Mouse (Mus musculus): ENCODE results near the gene Grin2a. TPM values are rescaled to one million over a fixed set of nuclear protein-coding genes. Genes with fewer than 3 reads are reported as not detected.
"Not testable (repeated sequence)": the region's sequence is repeated elsewhere in the genome, so short reads cannot be mapped to it uniquely, and the experiment has no call there.

Grin2a gene
- polyA plus RNA-seq, 1 experiment from 2014 or later, result 1.0 TPM

DNA sequence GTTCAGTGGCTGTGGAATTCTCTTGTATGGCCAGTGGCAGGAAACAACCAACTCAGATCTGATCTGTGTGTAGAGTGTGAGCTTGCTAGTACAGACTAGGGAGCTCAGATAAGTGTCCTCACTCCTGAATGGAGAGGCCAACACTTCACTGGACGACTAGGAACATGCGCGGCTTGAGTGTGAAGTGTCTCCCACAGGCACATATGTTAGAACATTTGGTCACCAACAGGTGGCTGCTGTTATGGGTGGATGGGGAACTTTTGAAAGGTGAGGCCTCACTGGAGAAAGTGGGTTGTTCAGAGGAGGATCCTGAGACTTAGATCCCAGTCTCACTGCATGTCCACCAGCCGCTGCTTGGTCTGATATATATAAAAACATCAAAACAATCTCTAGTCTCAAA, 329.5 kb downstream of the Grin2a start:
- DNase-seq (ENCODE audit: low spot score) (no peak), ATAC-seq (ENCODE audit: low read depth) (no peak)
- H3K36me3 ChIP-seq (ENCODE audit: control insufficient read depth, insufficient read depth, low read length), result no peaks in the 10 kb centered on the region
- H3K27me3 ChIP-seq (replicated peaks; ENCODE audit: control insufficient read depth, insufficient read depth, low read length), result no peaks in the 10 kb centered on the region
- no peak overlapping the region for H3K4me2 ChIP-seq (ENCODE audit: low read depth, low read length)
- no peak overlapping the region for H3K27ac ChIP-seq (replicated peaks; ENCODE audit: low read depth, low read length)
- no peaks in the 10 kb centered on the region for H3K9me3 ChIP-seq (ENCODE audit: control insufficient read depth, low read length)
- no peak overlapping the region for H3K4me3 ChIP-seq (ENCODE audit: low read depth, low read length)
- WGBS, result 85% methylated on average over 4 of the region's 4 CpGs
- H3K4me1 ChIP-seq (ENCODE audit: control insufficient read depth, insufficient read depth, low read length), result no peaks in the 10 kb centered on the region
- H3K9ac ChIP-seq (ENCODE audit: low read depth, low read length), result no peak overlapping the region

DNA sequence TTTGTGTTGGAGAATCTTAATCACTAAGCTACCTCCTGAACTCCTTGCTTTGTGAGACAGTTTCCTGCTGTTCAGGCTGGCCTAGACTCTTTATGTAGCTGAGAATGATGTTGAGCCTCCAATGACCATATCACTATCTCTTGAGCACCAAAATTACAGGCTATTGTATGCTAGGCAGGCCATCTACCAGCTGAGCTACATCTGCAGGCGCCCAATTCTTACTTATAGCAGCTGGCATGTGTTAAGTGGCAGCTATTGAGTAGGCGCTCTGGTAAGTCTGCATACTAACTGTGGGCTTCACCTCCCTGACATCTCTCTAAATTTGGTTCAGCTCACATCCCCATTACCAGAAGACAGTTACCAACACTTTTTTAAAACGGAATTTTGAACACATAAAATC, 331.3 kb downstream of the Grin2a start:
- Histone ChIP-seq H3K4me3 (ENCODE audit: low read depth, low read length) (no peak overlapping the region), H3K27me3 (replicated peaks; ENCODE audit: control insufficient read depth, insufficient read depth, low read length) (no peaks in the 10 kb centered on the region), H3K9me3 (ENCODE audit: control insufficient read depth, low read length) (no peaks in the 10 kb centered on the region), H3K4me1 (ENCODE audit: control insufficient read depth, insufficient read depth, low read length) (no peaks in the 10 kb centered on the region), H3K36me3 (ENCODE audit: control insufficient read depth, insufficient read depth, low read length) (no peaks in the 10 kb centered on the region), H3K9ac (ENCODE audit: low read depth, low read length) (no peak overlapping the region), H3K4me2 (ENCODE audit: low read depth, low read length) (no peak overlapping the region), H3K27ac (replicated peaks; ENCODE audit: low read depth, low read length) (no peak overlapping the region)
- ATAC-seq (ENCODE audit: low read depth), result no peak
- 76% methylated on average over 3 of the region's 3 CpGs for WGBS
- DNase-seq (ENCODE audit: low spot score), result no peak

DNA sequence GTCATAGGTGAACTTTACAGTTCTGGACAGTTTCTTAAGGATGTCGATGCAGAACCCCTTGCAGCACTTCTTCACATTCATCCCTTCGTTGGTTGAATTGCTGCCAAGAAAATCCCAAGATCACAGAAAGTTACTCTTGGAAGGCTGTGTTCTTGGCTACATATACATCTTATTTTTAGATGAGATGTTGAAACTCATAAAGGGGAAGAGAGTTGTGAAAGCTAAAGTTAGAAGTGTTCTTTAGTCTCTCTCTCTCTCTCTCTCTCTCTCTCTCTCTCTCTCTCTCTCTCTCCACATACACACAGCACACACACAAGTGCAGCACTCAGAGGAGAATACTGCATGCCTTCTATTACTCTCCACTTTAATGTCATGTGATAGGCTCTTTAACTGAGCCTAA, 331.9 kb downstream of the Grin2a start:
- WGBS, result 85% methylated on average over 2 of the region's 2 CpGs
- Histone ChIP-seq H3K4me3 (ENCODE audit: low read depth, low read length) (no peak overlapping the region), H3K4me1 (ENCODE audit: control insufficient read depth, insufficient read depth, low read length) (no peaks in the 10 kb centered on the region), H3K4me2 (ENCODE audit: low read depth, low read length) (no peak overlapping the region), H3K36me3 (ENCODE audit: control insufficient read depth, insufficient read depth, low read length) (no peaks in the 10 kb centered on the region), H3K27me3 (replicated peaks; ENCODE audit: control insufficient read depth, insufficient read depth, low read length) (no peaks in the 10 kb centered on the region), H3K9me3 (ENCODE audit: control insufficient read depth, low read length) (no peaks in the 10 kb centered on the region), H3K9ac (ENCODE audit: low read depth, low read length) (no peak overlapping the region), H3K27ac (replicated peaks; ENCODE audit: low read depth, low read length) (no peak overlapping the region)
- ATAC-seq (ENCODE audit: low read depth), result no peak
- DNase-seq (ENCODE audit: low spot score), result no peak

DNA sequence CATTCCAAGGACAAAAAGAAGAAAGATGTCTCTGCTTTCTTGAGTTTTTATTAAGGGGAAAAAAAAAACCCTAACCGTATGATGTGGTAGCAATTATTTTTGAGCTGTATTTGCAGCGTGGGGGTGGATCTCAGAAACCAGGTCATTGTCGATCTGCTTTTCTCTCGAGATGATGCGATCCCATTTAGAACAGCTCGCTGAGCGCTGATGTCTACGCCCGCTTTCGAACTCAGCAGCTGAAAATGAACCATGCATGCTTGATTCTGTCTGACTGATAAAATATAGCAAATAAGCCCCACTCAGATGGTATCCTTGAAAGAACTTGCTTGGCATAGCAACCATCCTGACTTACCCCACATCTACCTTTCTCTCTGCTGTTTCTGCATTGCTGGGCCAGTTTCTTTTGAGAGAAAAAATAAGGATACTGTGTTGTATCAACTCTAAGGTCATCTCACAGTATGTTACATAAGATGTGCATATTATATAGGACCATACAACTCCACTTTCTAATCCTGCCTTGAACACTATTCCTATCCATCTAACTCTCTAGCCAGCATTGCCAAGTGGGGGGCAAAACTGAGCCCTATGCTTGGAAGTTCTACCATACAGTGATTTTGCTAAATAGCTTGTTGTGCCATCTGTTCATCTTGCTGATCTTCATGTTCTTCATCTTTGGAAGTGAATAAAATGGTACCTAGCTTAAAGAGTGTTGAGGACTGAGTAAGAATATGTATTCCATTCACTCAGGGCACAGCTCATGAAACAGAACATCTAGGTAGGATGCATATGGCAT, 369.5 kb downstream of the Grin2a start:
- H3K9ac ChIP-seq (ENCODE audit: low read depth, low read length), result no peak overlapping the region
- no peaks in the 10 kb centered on the region for H3K4me1 ChIP-seq (ENCODE audit: control insufficient read depth, insufficient read depth, low read length)
- no peaks in the 10 kb centered on the region for H3K27me3 ChIP-seq (replicated peaks; ENCODE audit: control insufficient read depth, insufficient read depth, low read length)
- H3K9me3 ChIP-seq (ENCODE audit: control insufficient read depth, low read length), result no peaks in the 10 kb centered on the region
- WGBS, result 85% methylated on average over 10 of the region's 10 CpGs
- H3K27ac ChIP-seq (replicated peaks; ENCODE audit: low read depth, low read length), result no peak overlapping the region
- no peak overlapping the region for H3K4me2 ChIP-seq (ENCODE audit: low read depth, low read length)
- H3K4me3 ChIP-seq (ENCODE audit: low read depth, low read length), result no peak overlapping the region
- ATAC-seq (ENCODE audit: low read depth), result no peak
- no peak for DNase-seq (ENCODE audit: low spot score)
- no peaks in the 10 kb centered on the region for H3K36me3 ChIP-seq (ENCODE audit: control insufficient read depth, insufficient read depth, low read length)

DNA sequence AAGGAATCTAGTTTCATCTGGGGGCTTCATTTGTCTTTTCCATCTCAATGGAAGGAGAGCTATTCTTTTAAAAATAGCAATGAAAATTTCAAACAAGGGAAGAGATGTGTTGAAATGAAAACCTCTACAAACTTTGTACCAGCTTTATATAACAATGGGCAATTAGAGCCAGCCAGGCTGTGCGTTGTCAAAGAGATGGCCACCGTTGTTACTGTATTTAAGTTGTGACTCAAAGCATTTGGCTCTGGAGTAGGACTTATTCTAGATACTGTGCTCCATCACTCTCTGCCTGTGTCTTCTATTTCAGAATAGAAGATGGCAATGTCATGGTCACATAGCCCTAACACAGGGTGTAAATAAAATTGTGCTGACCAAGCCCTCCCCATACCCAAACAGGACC, 371.0 kb downstream of the Grin2a start:
- WGBS, result 78% methylated on average over 2 of the region's 2 CpGs
- ATAC-seq (ENCODE audit: low read depth), result no peak

DNA sequence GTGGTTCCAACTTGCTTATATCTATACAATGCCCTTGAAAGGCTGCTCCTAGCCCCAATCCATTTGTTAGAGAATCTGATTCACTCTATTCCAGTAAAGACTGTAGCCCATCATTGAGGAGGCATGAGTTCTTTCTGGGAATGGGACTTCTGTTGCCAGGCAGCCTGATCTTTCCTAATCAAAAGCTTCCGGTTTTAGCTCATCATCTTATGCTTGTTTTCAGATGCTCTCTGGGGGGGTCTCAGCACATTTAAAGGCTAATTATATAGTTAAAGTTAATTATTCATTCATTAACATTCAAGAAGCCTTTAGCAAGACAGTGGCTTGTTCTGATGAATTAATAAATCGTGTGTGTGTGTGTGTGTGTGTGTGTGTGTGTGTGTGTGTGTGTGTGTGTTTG, 377.2 kb downstream of the Grin2a start:
- Histone ChIP-seq H3K9me3 (ENCODE audit: control insufficient read depth, low read length) (no peaks in the 10 kb centered on the region), H3K4me1 (ENCODE audit: control insufficient read depth, insufficient read depth, low read length) (no peaks in the 10 kb centered on the region), H3K36me3 (ENCODE audit: control insufficient read depth, insufficient read depth, low read length) (no peaks in the 10 kb centered on the region), H3K27me3 (replicated peaks; ENCODE audit: control insufficient read depth, insufficient read depth, low read length) (no peaks in the 10 kb centered on the region), H3K4me3 (ENCODE audit: low read depth, low read length) (no peak overlapping the region), H3K4me2 (ENCODE audit: low read depth, low read length) (no peak overlapping the region), H3K9ac (ENCODE audit: low read depth, low read length) (no peak overlapping the region), H3K27ac (replicated peaks; ENCODE audit: low read depth, low read length) (no peak overlapping the region)
- WGBS, result 60% methylated on average over 2 of the region's 2 CpGs
- DNase-seq (ENCODE audit: low spot score), result no peak
- no peak for ATAC-seq (ENCODE audit: low read depth)

More for the DNA sequence above, 371.0 kb downstream of the Grin2a start:
- Histone ChIP-seq H3K4me1 (ENCODE audit: control insufficient read depth, insufficient read depth, low read length) (no peaks in the 10 kb centered on the region), H3K9me3 (ENCODE audit: control insufficient read depth, low read length) (no peaks in the 10 kb centered on the region), H3K4me3 (ENCODE audit: low read depth, low read length) (no peak overlapping the region), H3K27ac (replicated peaks; ENCODE audit: low read depth, low read length) (no peak overlapping the region), H3K27me3 (replicated peaks; ENCODE audit: control insufficient read depth, insufficient read depth, low read length) (no peaks in the 10 kb centered on the region), H3K9ac (ENCODE audit: low read depth, low read length) (no peak overlapping the region), H3K36me3 (ENCODE audit: control insufficient read depth, insufficient read depth, low read length) (no peaks in the 10 kb centered on the region), H3K4me2 (ENCODE audit: low read depth, low read length) (no peak overlapping the region)
- DNase-seq (ENCODE audit: low spot score), result no peak

DNA sequence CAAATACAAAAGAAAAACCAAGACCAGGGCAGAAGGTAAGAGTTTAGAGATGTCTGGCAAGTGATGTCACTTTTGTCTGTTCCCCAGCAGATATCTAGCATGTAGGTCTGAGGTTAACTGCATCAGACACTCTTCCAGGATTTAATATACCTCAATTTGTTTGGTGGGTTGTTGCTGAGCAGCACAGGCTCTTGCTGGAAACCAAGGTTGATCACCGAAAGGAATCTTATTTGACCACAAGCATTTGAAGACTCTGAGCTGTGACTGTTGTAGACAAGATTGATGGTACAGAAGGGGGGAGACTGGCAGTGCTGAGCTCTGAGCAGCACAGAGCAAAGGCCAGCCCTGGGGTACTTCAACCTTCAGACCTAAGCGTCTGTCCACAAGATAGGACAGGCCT, 378.1 kb downstream of the Grin2a start:
- Histone ChIP-seq H3K4me2 (ENCODE audit: low read depth, low read length) (no peak overlapping the region), H3K27me3 (replicated peaks; ENCODE audit: control insufficient read depth, insufficient read depth, low read length) (no peaks in the 10 kb centered on the region), H3K4me1 (ENCODE audit: control insufficient read depth, insufficient read depth, low read length) (no peaks in the 10 kb centered on the region), H3K9ac (ENCODE audit: low read depth, low read length) (no peak overlapping the region), H3K9me3 (ENCODE audit: control insufficient read depth, low read length) (no peaks in the 10 kb centered on the region), H3K27ac (replicated peaks; ENCODE audit: low read depth, low read length) (no peak overlapping the region), H3K36me3 (ENCODE audit: control insufficient read depth, insufficient read depth, low read length) (no peaks in the 10 kb centered on the region), H3K4me3 (ENCODE audit: low read depth, low read length) (no peak overlapping the region)
- no peak for DNase-seq (ENCODE audit: low spot score)
- WGBS, result 85% methylated on average over 2 of the region's 2 CpGs
- no peak for ATAC-seq (ENCODE audit: low read depth)

DNA sequence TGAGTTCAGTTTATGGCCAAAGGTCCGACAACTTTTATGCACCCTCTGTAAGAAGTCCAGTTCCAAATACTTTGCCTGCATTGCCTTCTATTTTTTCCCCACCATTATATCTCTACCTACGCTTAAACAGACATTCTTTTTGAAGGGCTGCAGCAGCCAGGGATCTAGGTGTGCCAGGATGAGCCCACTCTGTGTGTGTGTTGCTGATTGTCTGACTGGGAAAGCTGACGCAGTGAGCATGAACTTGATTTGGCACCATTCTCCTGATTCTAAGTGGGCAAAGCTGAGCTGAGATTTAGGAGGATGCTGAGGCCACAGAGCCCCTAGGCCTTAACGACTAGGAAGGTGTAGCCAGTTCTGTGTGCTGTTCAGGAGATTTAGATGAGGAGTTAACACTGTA, 378.6 kb downstream of the Grin2a start:
- H3K9ac ChIP-seq (ENCODE audit: low read depth, low read length), result no peak overlapping the region
- ATAC-seq (ENCODE audit: low read depth), result no peak
- 79% methylated on average over 4 of the region's 4 CpGs for WGBS

DNA sequence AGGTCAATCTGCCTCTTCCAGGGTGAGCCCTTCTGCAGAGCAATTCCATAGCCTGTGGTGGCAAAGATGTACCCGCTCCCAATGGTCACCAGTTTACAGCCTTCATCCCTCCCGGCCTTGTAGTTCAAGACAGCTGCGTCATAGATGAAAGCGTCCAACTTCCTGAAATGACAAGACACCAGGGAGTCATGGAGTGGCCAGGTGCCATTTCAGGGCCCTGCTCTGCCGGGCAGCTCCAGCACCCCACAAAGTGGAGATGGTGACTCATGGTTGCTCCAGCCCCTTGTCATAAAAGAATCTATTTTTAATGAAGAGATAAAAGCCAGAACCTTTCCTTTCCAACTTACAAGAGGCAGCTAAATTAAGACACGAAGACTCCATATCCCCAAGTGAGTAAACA, 382.8 kb downstream of the Grin2a start:
- not testable (repeated sequence) for ATAC-seq (ENCODE audit: low read depth); H3K27ac ChIP-seq (replicated peaks; ENCODE audit: low read depth, low read length); H3K9ac ChIP-seq (ENCODE audit: low read depth, low read length); H3K4me1 ChIP-seq (ENCODE audit: control insufficient read depth, insufficient read depth, low read length); H3K27me3 ChIP-seq (replicated peaks; ENCODE audit: control insufficient read depth, insufficient read depth, low read length); DNase-seq (ENCODE audit: low spot score); H3K36me3 ChIP-seq (ENCODE audit: control insufficient read depth, insufficient read depth, low read length); H3K9me3 ChIP-seq (ENCODE audit: control insufficient read depth, low read length); H3K4me2 ChIP-seq (ENCODE audit: low read depth, low read length); H3K4me3 ChIP-seq (ENCODE audit: low read depth, low read length)
- WGBS, result 85% methylated on average over 5 of the region's 6 CpGs

More for the DNA sequence above, 378.6 kb downstream of the Grin2a start:
- Histone ChIP-seq H3K27me3 (replicated peaks; ENCODE audit: control insufficient read depth, insufficient read depth, low read length) (no peaks in the 10 kb centered on the region), H3K9me3 (ENCODE audit: control insufficient read depth, low read length) (no peaks in the 10 kb centered on the region), H3K4me3 (ENCODE audit: low read depth, low read length) (no peak overlapping the region), H3K27ac (replicated peaks; ENCODE audit: low read depth, low read length) (no peak overlapping the region), H3K4me1 (ENCODE audit: control insufficient read depth, insufficient read depth, low read length) (no peaks in the 10 kb centered on the region), H3K4me2 (ENCODE audit: low read depth, low read length) (no peak overlapping the region), H3K36me3 (ENCODE audit: control insufficient read depth, insufficient read depth, low read length) (no peaks in the 10 kb centered on the region)
- DNase-seq (ENCODE audit: low spot score), result no peak

Measured in embryonic facial prominence, embryonic 14.5 days (tissue).